Mouse (Mus musculus): ENCODE data around the gene Ffar2. TPM values are rescaled to one million over a fixed set of nuclear protein-coding genes. Genes with fewer than 3 reads are reported as not detected.
"Not testable (repeated sequence)": the region's sequence is repeated elsewhere in the genome, so short reads cannot be mapped to it uniquely, and the experiment has no call there.

Ffar2 gene
- polyA plus RNA-seq, 1 experiment from 2014 or later = 11.7 TPM

DNA sequence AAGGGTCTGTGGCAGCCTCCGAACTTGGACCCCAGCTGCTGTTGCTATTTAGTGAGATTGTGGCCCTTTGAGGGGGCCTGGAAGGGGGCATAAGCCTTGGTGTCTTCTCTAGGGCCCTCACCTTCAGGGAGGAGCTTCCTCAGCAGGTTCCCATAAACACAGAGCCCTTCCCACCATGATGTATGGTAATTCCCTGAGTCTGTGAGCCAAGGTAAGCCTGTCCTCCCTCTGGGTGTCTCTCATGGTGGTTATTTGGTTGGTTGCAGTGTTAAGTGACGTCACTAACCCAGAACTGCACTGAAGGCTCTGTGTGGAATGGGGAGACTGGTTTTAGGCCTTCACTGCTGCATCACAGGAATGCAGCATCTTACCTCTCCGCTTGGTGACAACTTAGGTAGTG lies 5.9 kb upstream of the Ffar2 start:
- Histone ChIP-seq H3K9me3 (ENCODE audit: control insufficient read depth, low read length) (peaks cover 3% of the 10 kb centered on the region; the same call in 1 of the 2 replicates), H3K36me3 (ENCODE audit: control insufficient read depth, insufficient read depth, low read length) (no peaks in the 10 kb centered on the region), H3K27me3 (replicated peaks; ENCODE audit: control insufficient read depth, insufficient read depth, low read length) (no peaks in the 10 kb centered on the region), H3K4me1 (ENCODE audit: control insufficient read depth, insufficient read depth, low read length) (no peaks in the 10 kb centered on the region), H3K4me2 (ENCODE audit: low read depth, low read length) (no peak overlapping the region), H3K4me3 (ENCODE audit: low read length) (no peak overlapping the region), H3K9ac (ENCODE audit: low read depth, low read length) (no peak overlapping the region), H3K27ac (ENCODE audit: low read length) (no peak overlapping the region)
- WGBS = 71% methylated on average over 3 of the region's 3 CpGs
- no peak for ATAC-seq

DNA sequence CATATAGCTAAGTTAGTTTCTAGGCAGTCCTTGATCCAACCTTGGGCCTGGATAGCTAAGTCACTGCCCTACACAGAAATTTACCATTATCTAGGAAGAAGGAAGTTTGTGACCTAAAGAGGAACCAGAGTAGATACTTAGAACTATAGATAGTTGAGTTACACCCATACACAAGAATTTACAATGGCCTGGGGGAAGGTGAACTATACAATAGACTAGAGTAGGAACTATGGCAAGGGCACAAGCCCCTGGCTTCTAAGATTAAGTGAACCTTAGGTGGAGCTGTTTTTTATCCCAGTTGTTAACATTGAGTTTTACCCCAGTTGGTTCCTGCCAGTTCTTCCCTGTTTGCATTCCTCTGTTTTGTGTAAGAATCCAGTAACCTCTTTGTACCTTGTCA lies 5.3 kb upstream of the Ffar2 start:
- not testable (repeated sequence) for H3K4me3 ChIP-seq (ENCODE audit: low read length); ATAC-seq; H3K9ac ChIP-seq (ENCODE audit: low read depth, low read length); H3K27ac ChIP-seq (ENCODE audit: low read length); H3K27me3 ChIP-seq (replicated peaks; ENCODE audit: control insufficient read depth, insufficient read depth, low read length); H3K9me3 ChIP-seq (ENCODE audit: control insufficient read depth, low read length); H3K4me1 ChIP-seq (ENCODE audit: control insufficient read depth, insufficient read depth, low read length); H3K36me3 ChIP-seq (ENCODE audit: control insufficient read depth, insufficient read depth, low read length); H3K4me2 ChIP-seq (ENCODE audit: low read depth, low read length)

- no peak for ATAC-seq
- H3K36me3 ChIP-seq (ENCODE audit: control insufficient read depth, insufficient read depth, low read length) = no peaks in the 10 kb centered on the region
- H3K4me3 ChIP-seq (ENCODE audit: low read length) = no peak overlapping the region
- no peak overlapping the region for H3K27ac ChIP-seq (ENCODE audit: low read length)
- WGBS = 86% methylated on average over 10 of the region's 10 CpGs
- no peak overlapping the region for H3K4me2 ChIP-seq (ENCODE audit: low read depth, low read length)
- H3K9me3 ChIP-seq (ENCODE audit: control insufficient read depth, low read length) = peaks cover 3% of the 10 kb centered on the region; the same call in 1 of the 2 replicates
- H3K27me3 ChIP-seq (replicated peaks; ENCODE audit: control insufficient read depth, insufficient read depth, low read length) = no peaks in the 10 kb centered on the region
- no peaks in the 10 kb centered on the region for H3K4me1 ChIP-seq (ENCODE audit: control insufficient read depth, insufficient read depth, low read length)
- H3K9ac ChIP-seq (ENCODE audit: low read depth, low read length) = no peak overlapping the region
Observed at GRCm38 (mm10) chr7:30826660-30827059, 3.1 kb upstream of the Ffar2 start.

- peaks cover 8% of the 10 kb centered on the region; the same call in 1 of the 2 replicates for H3K4me1 ChIP-seq (ENCODE audit: control insufficient read depth, insufficient read depth, low read length)
- H3K4me2 ChIP-seq (ENCODE audit: low read depth, low read length) = no peak overlapping the region
- H3K9me3 ChIP-seq (ENCODE audit: control insufficient read depth, low read length) = peaks cover 3% of the 10 kb centered on the region; the same call in 1 of the 2 replicates
- H3K27ac ChIP-seq (ENCODE audit: low read length) = no peak overlapping the region
- 77% methylated on average over 3 of the region's 3 CpGs for WGBS
- H3K4me3 ChIP-seq (ENCODE audit: low read length) = no peak overlapping the region
- no peak overlapping the region for H3K9ac ChIP-seq (ENCODE audit: low read depth, low read length)
- ATAC-seq = no peak
- H3K36me3 ChIP-seq (ENCODE audit: control insufficient read depth, insufficient read depth, low read length) = no peaks in the 10 kb centered on the region
- H3K27me3 ChIP-seq (replicated peaks; ENCODE audit: control insufficient read depth, insufficient read depth, low read length) = no peaks in the 10 kb centered on the region
Observed at GRCm38 (mm10) chr7:30824306-30824705, 731 bp upstream of the Ffar2 start.

- WGBS = 62% methylated on average over 5 of the region's 5 CpGs
- H3K4me1 ChIP-seq (ENCODE audit: control insufficient read depth, insufficient read depth, low read length) = peaks cover 8% of the 10 kb centered on the region; the same call in 1 of the 2 replicates
- no peak overlapping the region for H3K9ac ChIP-seq (ENCODE audit: low read depth, low read length)
- H3K9me3 ChIP-seq (ENCODE audit: control insufficient read depth, low read length) = no peaks in the 10 kb centered on the region
- H3K36me3 ChIP-seq (ENCODE audit: control insufficient read depth, insufficient read depth, low read length) = no peaks in the 10 kb centered on the region
- H3K27ac ChIP-seq (ENCODE audit: low read length) = no peak overlapping the region
- H3K4me2 ChIP-seq (ENCODE audit: low read depth, low read length) = no peak overlapping the region
- H3K27me3 ChIP-seq (replicated peaks; ENCODE audit: control insufficient read depth, insufficient read depth, low read length) = no peaks in the 10 kb centered on the region
- no peak for ATAC-seq
- H3K4me3 ChIP-seq (ENCODE audit: low read length) = no peak overlapping the region
Observed at GRCm38 (mm10) chr7:30821532-30821931, 2.0 kb downstream of the Ffar2 start.

- Histone ChIP-seq H3K27me3 (replicated peaks; ENCODE audit: control insufficient read depth, insufficient read depth, low read length) (no peaks in the 10 kb centered on the region), H3K27ac (ENCODE audit: low read length) (peak overlapping the region; percentile 57; the same call in 1 of the 2 replicates), H3K4me3 (ENCODE audit: low read length) (peak overlapping the region; percentile 10), H3K9me3 (ENCODE audit: control insufficient read depth, low read length) (no peaks in the 10 kb centered on the region), H3K9ac (ENCODE audit: low read depth, low read length) (peak overlapping the region; percentile 48; the same call in 1 of the 2 replicates), H3K4me2 (ENCODE audit: low read depth, low read length) (peak overlapping the region; percentile 25; the same call in 1 of the 2 replicates), H3K4me1 (ENCODE audit: control insufficient read depth, insufficient read depth, low read length) (peaks cover 8% of the 10 kb centered on the region; the same call in 1 of the 2 replicates), H3K36me3 (ENCODE audit: control insufficient read depth, insufficient read depth, low read length) (no peaks in the 10 kb centered on the region)
- 49% methylated on average over 7 of the region's 7 CpGs for WGBS
- no peak for ATAC-seq
Observed at GRCm38 (mm10) chr7:30820854-30821445, 2.6 kb downstream of the Ffar2 start.

- WGBS = 49% methylated on average over 6 of the region's 6 CpGs
- ATAC-seq = peak; percentile 55
- Histone ChIP-seq H3K36me3 (ENCODE audit: control insufficient read depth, insufficient read depth, low read length) (no peaks in the 10 kb centered on the region), H3K9ac (ENCODE audit: low read depth, low read length) (peak overlapping the region; percentile 48; the same call in 1 of the 2 replicates), H3K27ac (ENCODE audit: low read length) (peak overlapping the region; percentile 57; the same call in 1 of the 2 replicates), H3K4me3 (ENCODE audit: low read length) (no peak overlapping the region), H3K4me1 (ENCODE audit: control insufficient read depth, insufficient read depth, low read length) (peaks cover 8% of the 10 kb centered on the region; the same call in 1 of the 2 replicates), H3K9me3 (ENCODE audit: control insufficient read depth, low read length) (no peaks in the 10 kb centered on the region), H3K4me2 (ENCODE audit: low read depth, low read length) (0 out of 2 replicates have a peak overlapping the region, but pooled peaks have one; percentile 25), H3K27me3 (replicated peaks; ENCODE audit: control insufficient read depth, insufficient read depth, low read length) (no peaks in the 10 kb centered on the region)
Observed at GRCm38 (mm10) chr7:30820131-30820530, 3.4 kb downstream of the Ffar2 start.

DNA sequence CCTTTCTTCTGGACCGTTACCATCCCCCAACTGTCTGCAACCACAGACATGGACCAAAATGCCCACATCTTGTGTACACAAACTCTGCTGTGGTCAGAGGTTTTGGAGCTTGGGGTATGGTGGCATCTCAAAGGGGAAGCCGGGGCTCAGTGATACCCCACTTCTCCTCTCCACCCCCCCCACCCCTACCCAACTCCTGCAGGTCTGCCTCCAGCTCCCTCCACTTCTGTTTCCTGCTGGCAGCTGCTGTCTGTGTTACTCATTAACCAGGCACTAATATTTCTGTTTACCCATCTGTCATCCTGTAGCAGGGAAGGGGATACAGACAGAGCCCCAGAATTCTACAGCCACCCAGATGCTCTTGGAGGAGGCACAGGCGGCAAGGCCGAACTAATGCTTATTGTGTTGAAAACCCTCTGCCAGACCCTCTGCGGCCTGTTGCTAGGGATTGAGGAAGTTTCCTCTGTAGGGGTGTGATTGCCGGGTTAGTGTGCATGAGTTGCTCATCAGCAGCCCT lies 11.2 kb downstream of the Ffar2 start:
- Histone ChIP-seq H3K4me3 (ENCODE audit: low read length) (no peak overlapping the region), H3K9me3 (ENCODE audit: control insufficient read depth, low read length) (no peaks in the 10 kb centered on the region), H3K27ac (ENCODE audit: low read length) (peak overlapping the region; percentile 78), H3K9ac (ENCODE audit: low read depth, low read length) (0 out of 2 replicates have a peak overlapping the region, but pooled peaks have one; percentile 19), H3K27me3 (replicated peaks; ENCODE audit: control insufficient read depth, insufficient read depth, low read length) (no peaks in the 10 kb centered on the region), H3K4me1 (ENCODE audit: control insufficient read depth, insufficient read depth, low read length) (peaks cover 12% of the 10 kb centered on the region; the same call in 1 of the 2 replicates), H3K4me2 (ENCODE audit: low read depth, low read length) (peak overlapping the region; percentile 22), H3K36me3 (ENCODE audit: control insufficient read depth, insufficient read depth, low read length) (no peaks in the 10 kb centered on the region)
- WGBS = 38% methylated on average over 6 of the region's 6 CpGs
- peak; percentile 88 for ATAC-seq

GRCm38 (mm10) chr7:30811757-30812290 lies 11.8 kb downstream of the Ffar2 start:
- 33% methylated on average over 9 of the region's 9 CpGs for WGBS
- Histone ChIP-seq H3K27ac (ENCODE audit: low read length) (peak overlapping the region; percentile 78), H3K4me2 (ENCODE audit: low read depth, low read length) (peak overlapping the region; percentile 22)

More at GRCm38 (mm10) chr7:30811757-30812290, 11.8 kb downstream of the Ffar2 start:
- no peaks in the 10 kb centered on the region for H3K27me3 ChIP-seq (replicated peaks; ENCODE audit: control insufficient read depth, insufficient read depth, low read length)
- H3K36me3 ChIP-seq (ENCODE audit: control insufficient read depth, insufficient read depth, low read length) = no peaks in the 10 kb centered on the region
- ATAC-seq = peak; percentile 72
- no peak overlapping the region for H3K4me3 ChIP-seq (ENCODE audit: low read length)
- H3K4me1 ChIP-seq (ENCODE audit: control insufficient read depth, insufficient read depth, low read length) = peaks cover 12% of the 10 kb centered on the region; the same call in 1 of the 2 replicates
- 0 out of 2 replicates have a peak overlapping the region, but pooled peaks have one; percentile 19 for H3K9ac ChIP-seq (ENCODE audit: low read depth, low read length)
- no peaks in the 10 kb centered on the region for H3K9me3 ChIP-seq (ENCODE audit: control insufficient read depth, low read length)
